ENCODE assay signal across 8 mouse cellular contexts in genomic region chr10:119692284-119692890, GRCm38 (mm10).
DNase-seq lines count a peak whose midpoint lies in the region; ATAC-seq lines count a peak whose summit lies in the region.

No protein-coding gene starts in this region.

- H3K27ac ChIP-seq in hindbrain, embryonic 11.5 days (ENCODE audit: low read depth, low read length) = peak overlapping the region; percentile 59
- no peak overlapping the region for H3K27ac ChIP-seq in liver, embryonic 16.5 days (ENCODE audit: low read length)

- H3K4me3 ChIP-seq in hindbrain, embryonic 11.5 days (ENCODE audit: low read depth, low read length) = peak overlapping the region; percentile 42
- H3K4me3 ChIP-seq in liver, embryonic 16.5 days (ENCODE audit: low read depth, low read length) = no peak overlapping the region

- H3K4me1 ChIP-seq in hindbrain, embryonic 11.5 days (replicated peaks; ENCODE audit: control insufficient read depth, insufficient read depth, low read length) = peaks cover 6% of the 10 kb centered on the region; the same call in 1 of the 2 replicates
- no peaks in the 10 kb centered on the region; the same call in 1 of the 2 replicates for H3K4me1 ChIP-seq in liver, embryonic 16.5 days (ENCODE audit: control insufficient read depth, low read depth, low read length)

- H3K9ac ChIP-seq in hindbrain, embryonic 11.5 days (ENCODE audit: low read depth, low read length) = peak overlapping the region; percentile 67
- H3K9ac ChIP-seq in liver, embryonic 16.5 days (ENCODE audit: low read depth, low read length) = no peak overlapping the region

- DNase-seq in layer of hippocampus, postnatal 14 days (ENCODE audit: low spot score in 2 of 2) = peak; percentile 16 to 17
- no peak for DNase-seq in layer of hippocampus, adult 9-11 months
- DNase-seq in embryo, embryonic 9.5 days (ENCODE audit: extremely low spot score) = peak; percentile 57
- DNase-seq in hindbrain, embryonic 11.5 days (ENCODE audit: low spot score) = peak; percentile 65
- DNase-seq in yolk sac, embryonic 10.5 days (ENCODE audit: low spot score) = no peak

- 1% methylated on average over 26 of the region's 26 CpGs for WGBS in hindbrain, embryonic 11.5 days
- WGBS in liver, embryonic 16.5 days (ENCODE audit: insufficient replicate concordance) = 4% methylated on average over 26 of the region's 26 CpGs

- H3K9me3 ChIP-seq in hindbrain, embryonic 11.5 days (ENCODE audit: control insufficient read depth, low read length) = no peaks in the 10 kb centered on the region
- no peaks in the 10 kb centered on the region for H3K9me3 ChIP-seq in liver, embryonic 16.5 days (replicated peaks; ENCODE audit: control insufficient read depth, low read length)

- H3K4me2 ChIP-seq in hindbrain, embryonic 11.5 days (replicated peaks; ENCODE audit: low read depth, low read length) = peak overlapping the region; percentile 84
- peak overlapping the region; percentile 27 for H3K4me2 ChIP-seq in liver, embryonic 16.5 days (ENCODE audit: low read depth, low read length)

- no peaks in the 10 kb centered on the region for H3K27me3 ChIP-seq in hindbrain, embryonic 11.5 days (ENCODE audit: control insufficient read depth, insufficient read depth, low read length)
- H3K27me3 ChIP-seq in liver, embryonic 16.5 days (ENCODE audit: control insufficient read depth, insufficient read depth, low read depth, low read length) = peaks cover 2% of the 10 kb centered on the region

- H3K36me3 ChIP-seq in hindbrain, embryonic 11.5 days (ENCODE audit: control insufficient read depth, insufficient read depth, low read length) = no peaks in the 10 kb centered on the region
- no peaks in the 10 kb centered on the region for H3K36me3 ChIP-seq in liver, embryonic 16.5 days (ENCODE audit: control insufficient read depth, insufficient read depth)

- peak; percentile 72; the same call in 1 of the 2 replicates for ATAC-seq in hindbrain, embryonic 11.5 days (ENCODE audit: low FRiP score)
- no peak for ATAC-seq in liver, embryonic 16.5 days (ENCODE audit: low read depth)
- ATAC-seq in inflammation-experienced regulatory T-cells, adult 6 months = no peak
- ATAC-seq in megakaryocyte progenitor cell, adult 5-6 weeks (replicated peaks; ENCODE audit: poor library complexity) = no peak

Comparison
In these comparisons a context has a peak if more than half of its experiments do, and no peak if none do; other contexts are left out.
1. DNase-seq: peak in layer of hippocampus, postnatal 14 days (2 of 2), embryo, embryonic 9.5 days (single experiment) and hindbrain, embryonic 11.5 days (single experiment); none in layer of hippocampus, adult 9-11 months (single experiment) and yolk sac, embryonic 10.5 days (single experiment).